Mouse (Mus musculus) neural tube, embryonic 12.5 days (tissue): ENCODE measurements around the gene Tldc1. TPM values are rescaled to one million over a fixed set of nuclear protein-coding genes. Genes with fewer than 3 reads are reported as not detected.
A peak's percentile ranks its signal among the peaks of the same experiment; 100 is the strongest.

ENCODE experiments used
- ATAC-seq: fragments of 200-750 bp; cut with Nextera tagmentation; 2 replicates; pipeline ENCODE4 v1.8.0; 2017; ENCODE audit warnings: low read depth, mild to moderate bottlenecking, moderate TSS enrichment, moderate library complexity; ENCODE audit not compliant: low FRiP score
- H3K27ac ChIP-seq: fragments of 300-500 bp; sonication (generic); 2 replicates; pipeline ENCODE4 v1.5.1; 2016
- H3K27me3 ChIP-seq: fragments of 300-500 bp; sonication (generic); replicated peaks from 2 replicates; pipeline ENCODE4 v1.6.1; 2016; ENCODE audit warnings: mild to moderate bottlenecking
- H3K36me3 ChIP-seq: fragments of 300-500 bp; sonication (generic); 2 replicates; pipeline ENCODE4 v1.6.1; 2016; ENCODE audit warnings: mild to moderate bottlenecking
- H3K4me1 ChIP-seq: fragments of 300-500 bp; sonication (generic); 2 replicates; pipeline ENCODE4 v1.6.1; 2016
- H3K4me2 ChIP-seq: fragments of 300-500 bp; sonication (generic); replicated peaks from 2 replicates; pipeline ENCODE4 v1.6.1; 2016; ENCODE audit warnings: mild to moderate bottlenecking
- H3K4me3 ChIP-seq: fragments of 300-500 bp; sonication (generic); 2 replicates; pipeline ENCODE4 v1.5.1; 2016
- H3K9ac ChIP-seq: fragments of 300-500 bp; sonication (generic); 2 replicates; pipeline ENCODE4 v1.6.1; 2016; ENCODE audit warnings: mild to moderate bottlenecking
- H3K9me3 ChIP-seq: fragments of 300-500 bp; sonication (generic); 2 replicates; pipeline ENCODE4 v1.6.1; 2016; ENCODE audit warnings: mild to moderate bottlenecking
- WGBS: fragments of 180-500 bp; shearing (Covaris S2); methylation state at CpG from one replicate; pipeline ENCODE4 v1.1.7; 2016; 5-methylcytosine and 5-hydroxymethylcytosine counted together
- polyA plus RNA-seq: library from polyadenylated mRNA; unstranded; fragments of >200 nt; fragmentation: Nextera tagmentation; extraction: Ambion mirVana; gene quantifications from 2 replicates; pipeline ENCODE4 v1.2.1, GENCODE M21; 2016

Tldc1 gene
- polyA plus RNA-seq, 1 experiment from 2014 or later, result 11.6 TPM

DNA sequence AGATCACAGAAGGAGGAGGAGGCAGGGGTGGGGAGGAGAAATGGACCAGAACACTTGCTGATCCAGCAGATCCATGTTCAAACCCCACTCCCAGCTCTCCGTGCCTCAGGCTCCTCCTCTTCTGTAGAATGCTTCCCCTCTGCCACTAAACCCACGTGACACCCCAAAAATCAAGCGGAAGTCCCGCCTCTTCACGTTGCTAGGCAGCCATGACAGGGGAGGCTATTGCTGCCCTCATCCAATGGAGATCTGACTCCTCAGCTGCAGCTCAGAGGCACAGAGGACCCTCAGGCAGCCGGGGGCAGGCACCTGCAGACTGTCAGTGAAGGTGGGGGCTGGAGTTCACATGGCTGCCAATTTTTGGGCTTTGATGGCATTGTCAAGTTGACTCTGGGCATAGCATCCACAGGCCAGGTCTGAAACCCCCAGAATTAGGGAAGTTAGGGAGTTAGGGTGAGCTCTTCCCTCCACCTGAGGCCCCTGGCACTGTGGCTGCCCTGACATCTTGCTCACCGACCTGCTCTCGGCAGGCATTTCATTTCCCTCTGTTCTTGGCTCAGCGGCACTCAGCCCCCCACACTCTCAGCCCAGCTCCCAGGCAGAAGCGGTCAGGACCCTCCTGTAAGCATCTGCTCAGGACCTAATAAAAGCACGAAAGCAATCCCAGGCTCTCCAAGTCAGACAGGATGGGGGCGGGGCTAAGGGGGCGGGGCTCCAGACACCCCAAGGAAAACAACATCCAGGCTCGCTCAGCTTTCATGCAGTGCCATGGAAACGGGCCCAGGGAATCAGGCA lies 20.2 kb upstream of the Tldc1 start:
- H3K9ac ChIP-seq, result peak overlapping the region; percentile 26; the same call in 1 of the 2 replicates

GRCm38 (mm10) chr8:119795651-119796050 lies 17.4 kb upstream of the Tldc1 start:
- no peaks in the 10 kb centered on the region for H3K27me3 ChIP-seq
- H3K9me3 ChIP-seq, result no peaks in the 10 kb centered on the region
- H3K4me2 ChIP-seq, result no peak overlapping the region
- H3K27ac ChIP-seq, result no peak overlapping the region
- 89% methylated on average over 3 of the region's 3 CpGs for WGBS
- H3K4me1 ChIP-seq, result peaks cover 47% of the 10 kb centered on the region
- H3K4me3 ChIP-seq, result no peak overlapping the region
- H3K36me3 ChIP-seq, result no peaks in the 10 kb centered on the region
- no peak for ATAC-seq
- no peak overlapping the region for H3K9ac ChIP-seq

More for the DNA sequence above, 20.2 kb upstream of the Tldc1 start:
- ATAC-seq, result peak; percentile 73
- Histone ChIP-seq H3K27ac (peak overlapping the region; percentile 67), H3K36me3 (no peaks in the 10 kb centered on the region), H3K4me1 (peaks cover 37% of the 10 kb centered on the region), H3K9me3 (no peaks in the 10 kb centered on the region), H3K4me2 (peak overlapping the region; percentile 48), H3K4me3 (no peak overlapping the region), H3K27me3 (no peaks in the 10 kb centered on the region)
- WGBS, result 5% methylated on average over 15 of the region's 15 CpGs

- Histone ChIP-seq H3K36me3 (no peaks in the 10 kb centered on the region), H3K4me1 (peaks cover 48% of the 10 kb centered on the region), H3K27me3 (no peaks in the 10 kb centered on the region), H3K4me2 (no peak overlapping the region), H3K27ac (no peak overlapping the region), H3K9ac (no peak overlapping the region), H3K9me3 (no peaks in the 10 kb centered on the region), H3K4me3 (no peak overlapping the region)
- 40% methylated on average over 7 of the region's 7 CpGs for WGBS
- ATAC-seq, result no peak
These were observed 16.5 kb upstream of the Tldc1 start for GRCm38 (mm10) chr8:119794689-119795088.

- WGBS, result 8% methylated on average over 16 of the region's 16 CpGs
- Histone ChIP-seq H3K27ac (no peak overlapping the region), H3K27me3 (no peaks in the 10 kb centered on the region), H3K4me1 (peaks cover 40% of the 10 kb centered on the region), H3K4me2 (peak overlapping the region; percentile 12; the same call in 1 of the 2 replicates), H3K9ac (no peak overlapping the region), H3K9me3 (no peaks in the 10 kb centered on the region), H3K4me3 (no peak overlapping the region), H3K36me3 (no peaks in the 10 kb centered on the region)
- ATAC-seq, result peak; percentile 65; the same call in 1 of the 2 replicates
These were observed 13.8 kb upstream of the Tldc1 start for GRCm38 (mm10) chr8:119791804-119792704.

DNA sequence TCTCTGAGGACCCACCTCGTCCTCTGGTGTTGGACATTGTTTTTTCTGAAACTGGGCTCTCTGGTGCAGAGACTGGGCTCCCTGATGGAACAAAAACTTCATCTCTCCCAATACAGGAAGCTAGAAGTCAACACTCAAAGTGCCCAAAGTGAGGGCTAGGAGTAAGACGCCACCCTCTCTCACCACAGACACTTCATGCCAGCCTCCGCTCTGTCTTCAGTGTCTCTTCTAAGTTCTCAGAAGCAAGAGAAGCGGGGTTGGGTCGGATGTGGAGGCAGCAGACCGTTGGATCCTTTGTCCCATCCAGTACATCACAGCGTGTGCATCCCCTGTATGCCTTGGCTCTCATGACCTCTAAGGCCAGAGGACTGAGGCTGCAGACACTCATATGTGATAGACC lies 11.4 kb upstream of the Tldc1 start:
- ATAC-seq, result no peak
- H3K27me3 ChIP-seq, result no peaks in the 10 kb centered on the region
- H3K4me3 ChIP-seq, result no peak overlapping the region
- H3K4me1 ChIP-seq, result peaks cover 45% of the 10 kb centered on the region
- no peak overlapping the region for H3K4me2 ChIP-seq
- 86% methylated on average over 7 of the region's 7 CpGs for WGBS
- no peak overlapping the region for H3K9ac ChIP-seq
- H3K9me3 ChIP-seq, result no peaks in the 10 kb centered on the region
- H3K27ac ChIP-seq, result no peak overlapping the region
- H3K36me3 ChIP-seq, result no peaks in the 10 kb centered on the region

- Histone ChIP-seq H3K9me3 (no peaks in the 10 kb centered on the region), H3K36me3 (no peaks in the 10 kb centered on the region), H3K4me1 (peaks cover 49% of the 10 kb centered on the region), H3K4me3 (no peak overlapping the region), H3K27ac (no peak overlapping the region), H3K9ac (no peak overlapping the region), H3K27me3 (no peaks in the 10 kb centered on the region), H3K4me2 (no peak overlapping the region)
- 71% methylated on average over 9 of the region's 9 CpGs for WGBS
- ATAC-seq, result no peak
These were observed 10.6 kb upstream of the Tldc1 start for GRCm38 (mm10) chr8:119788607-119789381.

DNA sequence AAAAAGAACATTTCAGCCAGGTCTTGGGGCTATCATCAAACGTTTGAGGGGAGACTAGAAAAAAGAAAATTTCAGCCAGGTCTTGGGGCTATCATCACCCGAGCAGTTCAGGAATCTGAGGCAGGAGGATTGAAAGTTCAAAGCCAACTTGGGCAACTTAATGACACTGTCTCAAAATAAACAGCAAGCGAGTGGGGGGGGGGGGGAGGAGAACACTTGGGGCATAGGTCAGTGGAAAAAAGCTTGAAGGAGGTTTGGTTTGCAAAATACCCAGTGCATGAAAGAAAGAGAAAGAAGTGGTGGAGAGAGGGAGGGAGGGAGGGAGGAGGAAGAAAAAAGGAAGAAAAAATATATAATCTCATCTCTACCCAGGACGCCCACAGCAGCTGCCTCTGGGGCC lies 9.1 kb upstream of the Tldc1 start:
- WGBS, result 49% methylated on average over 4 of the region's 4 CpGs
- Histone ChIP-seq H3K9ac (no peak overlapping the region), H3K4me1 (peaks cover 47% of the 10 kb centered on the region), H3K36me3 (no peaks in the 10 kb centered on the region), H3K27me3 (no peaks in the 10 kb centered on the region), H3K4me3 (no peak overlapping the region), H3K9me3 (no peaks in the 10 kb centered on the region), H3K27ac (no peak overlapping the region), H3K4me2 (no peak overlapping the region)
- no peak for ATAC-seq

GRCm38 (mm10) chr8:119786871-119787270 lies 8.7 kb upstream of the Tldc1 start:
- no peak for ATAC-seq
- H3K27ac ChIP-seq, result no peak overlapping the region
- H3K4me2 ChIP-seq, result no peak overlapping the region
- H3K9me3 ChIP-seq, result no peaks in the 10 kb centered on the region
- H3K36me3 ChIP-seq, result no peaks in the 10 kb centered on the region
- H3K4me3 ChIP-seq, result no peak overlapping the region
- 87% methylated on average over 3 of the region's 3 CpGs for WGBS
- H3K9ac ChIP-seq, result no peak overlapping the region
- no peaks in the 10 kb centered on the region for H3K27me3 ChIP-seq
- H3K4me1 ChIP-seq, result peaks cover 43% of the 10 kb centered on the region

- Histone ChIP-seq H3K36me3 (no peaks in the 10 kb centered on the region), H3K27ac (no peak overlapping the region), H3K27me3 (no peaks in the 10 kb centered on the region), H3K9me3 (no peaks in the 10 kb centered on the region), H3K9ac (no peak overlapping the region), H3K4me2 (peak overlapping the region; percentile 34), H3K4me3 (no peak overlapping the region), H3K4me1 (peaks cover 34% of the 10 kb centered on the region)
- peak; percentile 48 for ATAC-seq
- WGBS, result 28% methylated on average over 18 of the region's 18 CpGs
These were observed 7.7 kb upstream of the Tldc1 start for GRCm38 (mm10) chr8:119785764-119786405.

GRCm38 (mm10) chr8:119784676-119785075 lies 6.5 kb upstream of the Tldc1 start:
- ATAC-seq, result no peak
- Histone ChIP-seq H3K9ac (no peak overlapping the region), H3K27me3 (no peaks in the 10 kb centered on the region), H3K4me3 (no peak overlapping the region), H3K36me3 (no peaks in the 10 kb centered on the region), H3K4me2 (no peak overlapping the region), H3K4me1 (peaks cover 28% of the 10 kb centered on the region), H3K9me3 (no peaks in the 10 kb centered on the region), H3K27ac (no peak overlapping the region)
- 61% methylated on average over 7 of the region's 7 CpGs for WGBS

DNA sequence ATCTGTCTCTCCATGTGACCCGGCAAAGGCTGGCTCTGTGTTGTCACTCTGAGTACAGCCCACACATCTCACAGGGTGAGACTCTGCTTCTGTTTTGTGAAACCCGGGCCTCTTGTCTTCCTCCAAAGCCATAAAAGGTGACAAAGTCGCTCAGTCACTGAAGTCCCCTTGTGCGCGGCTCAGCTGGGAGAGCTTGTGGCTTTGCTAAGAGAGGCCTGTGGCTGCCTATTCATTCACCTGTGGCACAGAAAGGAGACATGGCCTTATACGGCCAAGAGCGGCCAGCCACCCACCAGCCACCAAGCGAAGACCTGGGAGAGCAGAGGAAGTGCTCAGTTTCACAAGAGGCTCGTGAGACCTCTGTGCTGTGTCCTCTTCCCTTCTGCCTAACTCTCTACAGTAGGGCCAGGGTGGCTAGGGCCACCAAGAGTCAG lies 5.9 kb upstream of the Tldc1 start:
- no peak overlapping the region for H3K4me2 ChIP-seq
- no peak overlapping the region for H3K9ac ChIP-seq
- ATAC-seq, result no peak
- H3K27ac ChIP-seq, result no peak overlapping the region
- H3K36me3 ChIP-seq, result no peaks in the 10 kb centered on the region
- WGBS, result 41% methylated on average over 9 of the region's 9 CpGs
- no peaks in the 10 kb centered on the region for H3K27me3 ChIP-seq
- H3K4me3 ChIP-seq, result no peak overlapping the region
- peaks cover 25% of the 10 kb centered on the region for H3K4me1 ChIP-seq
- H3K9me3 ChIP-seq, result no peaks in the 10 kb centered on the region
